Mouse (Mus musculus): ENCODE data around the gene Pex26. TPM values are rescaled to one million over a fixed set of nuclear protein-coding genes. Genes with fewer than 3 reads are reported as not detected.
A peak's percentile ranks its signal among the peaks of the same experiment; 100 is the strongest.

Gene Pex26
- total RNA-seq (2021) = 10 to 100 TPM; 11.2 to 12.0 TPM
- long read RNA-seq, experiment 1, full-length matches to known transcripts = 2 of 14 reads
- long read RNA-seq, experiment 1, partial matches to known transcripts = 0 of 14 reads
- long read RNA-seq, experiment 1, other reads (novel, unspliced or antisense) = 12 of 14 reads
- long read RNA-seq, experiment 2, full-length matches to known transcripts = 5 of 14 reads
- long read RNA-seq, experiment 2, partial matches to known transcripts = 0 of 14 reads
- long read RNA-seq, experiment 2, other reads (novel, unspliced or antisense) = 9 of 14 reads

GRCm38 (mm10) chr6:121183414-121184173 lies at the start of gene Pex26:
TSS of gene Pex26 (plus strand) at chr6:121183667.
- DNase-seq (ENCODE audit: low spot score in 2 of 2) = peak; percentile 90 to 94

GRCm38 (mm10) chr6:121134249-121134648 lies 49.2 kb upstream of the Pex26 start:
- DNase-seq (ENCODE audit: low spot score in 2 of 2) = no peak

- no peak for DNase-seq (ENCODE audit: low spot score in 2 of 2)
These were observed 48.6 kb upstream of the Pex26 start for GRCm38 (mm10) chr6:121134884-121135283.

- no peak for DNase-seq (ENCODE audit: low spot score in 2 of 2)
These were observed 46.2 kb upstream of the Pex26 start for GRCm38 (mm10) chr6:121137222-121137621.

- DNase-seq (ENCODE audit: low spot score in 2 of 2) = no peak
These were observed 45.0 kb upstream of the Pex26 start for GRCm38 (mm10) chr6:121138338-121139040.

GRCm38 (mm10) chr6:121139271-121139670 lies 44.2 kb upstream of the Pex26 start:
- no peak for DNase-seq (ENCODE audit: low spot score in 2 of 2)

GRCm38 (mm10) chr6:121142298-121142697 lies 41.2 kb upstream of the Pex26 start:
- DNase-seq (ENCODE audit: low spot score in 2 of 2) = no peak

GRCm38 (mm10) chr6:121143439-121143838 lies 40.0 kb upstream of the Pex26 start:
- DNase-seq (ENCODE audit: low spot score in 2 of 2) = no peak

GRCm38 (mm10) chr6:121144066-121144465 lies 39.4 kb upstream of the Pex26 start:
- peak in 1 of 2 experiments; percentile 49 for DNase-seq (ENCODE audit: low spot score in 2 of 2)

- DNase-seq (ENCODE audit: low spot score in 2 of 2) = no peak
These were observed 38.4 kb upstream of the Pex26 start for GRCm38 (mm10) chr6:121145010-121145604.

GRCm38 (mm10) chr6:121145906-121146305 lies 37.6 kb upstream of the Pex26 start:
- DNase-seq (ENCODE audit: low spot score in 2 of 2) = no peak

- no peak for DNase-seq (ENCODE audit: low spot score in 2 of 2)
These were observed 36.7 kb upstream of the Pex26 start for GRCm38 (mm10) chr6:121146798-121147197.

- no peak for DNase-seq (ENCODE audit: low spot score in 2 of 2)
These were observed 35.1 kb upstream of the Pex26 start for GRCm38 (mm10) chr6:121148360-121148759.

- no peak for DNase-seq (ENCODE audit: low spot score in 2 of 2)
These were observed 34.0 kb upstream of the Pex26 start for GRCm38 (mm10) chr6:121149420-121149819.

GRCm38 (mm10) chr6:121150126-121150525 lies 33.3 kb upstream of the Pex26 start:
- no peak for DNase-seq (ENCODE audit: low spot score in 2 of 2)

GRCm38 (mm10) chr6:121151732-121152131 lies 31.7 kb upstream of the Pex26 start:
- no peak for DNase-seq (ENCODE audit: low spot score in 2 of 2)

GRCm38 (mm10) chr6:121153177-121153576 lies 30.3 kb upstream of the Pex26 start:
- no peak for DNase-seq (ENCODE audit: low spot score in 2 of 2)

GRCm38 (mm10) chr6:121154451-121155300 lies 28.8 kb upstream of the Pex26 start:
- peak in 1 of 2 experiments; percentile 31 for DNase-seq (ENCODE audit: low spot score in 2 of 2)

GRCm38 (mm10) chr6:121156030-121156429 lies 27.4 kb upstream of the Pex26 start:
- DNase-seq (ENCODE audit: low spot score in 2 of 2) = no peak

GRCm38 (mm10) chr6:121159616-121160015 lies 23.9 kb upstream of the Pex26 start:
- no peak for DNase-seq (ENCODE audit: low spot score in 2 of 2)

- DNase-seq (ENCODE audit: low spot score in 2 of 2) = no peak
These were observed 23.3 kb upstream of the Pex26 start for GRCm38 (mm10) chr6:121160126-121160525.
